8 mouse cellular contexts compared by ENCODE assay signal in genomic region chr11:97440441-97440881, GRCm38 (mm10). TPM values are rescaled to one million over a fixed set of nuclear protein-coding genes. Genes with fewer than 3 reads are reported as not detected.
DNase-seq lines count a peak whose midpoint lies in the region; ATAC-seq lines count a peak whose summit lies in the region.

No protein-coding gene starts in this region.

- H3K27ac ChIP-seq in embryonic facial prominence, embryonic 11.5 days (replicated peaks; ENCODE audit: low read depth, low read length) = peak overlapping the region; percentile 56; the same call in 1 of the 2 replicates
- no peak overlapping the region for H3K27ac ChIP-seq in hindbrain, embryonic 13.5 days

- peak overlapping the region; percentile 56 for H3K4me3 ChIP-seq in embryonic facial prominence, embryonic 11.5 days (ENCODE audit: low read depth, low read length)
- peak overlapping the region; percentile 42 for H3K4me3 ChIP-seq in hindbrain, embryonic 13.5 days

- H3K9ac ChIP-seq in embryonic facial prominence, embryonic 11.5 days (replicated peaks; ENCODE audit: low read length) = peak overlapping the region; percentile 74
- peak overlapping the region; percentile 68 for H3K9ac ChIP-seq in hindbrain, embryonic 13.5 days

- peaks cover 27% of the 10 kb centered on the region for H3K4me1 ChIP-seq in embryonic facial prominence, embryonic 11.5 days (ENCODE audit: control insufficient read depth, insufficient read depth, low read length)
- peaks cover 52% of the 10 kb centered on the region for H3K4me1 ChIP-seq in hindbrain, embryonic 13.5 days (replicated peaks)

- no peaks in the 10 kb centered on the region for H3K9me3 ChIP-seq in embryonic facial prominence, embryonic 11.5 days (replicated peaks; ENCODE audit: control insufficient read depth, low read length)
- no peaks in the 10 kb centered on the region for H3K9me3 ChIP-seq in hindbrain, embryonic 13.5 days

- peaks cover 2% of the 10 kb centered on the region for H3K36me3 ChIP-seq in embryonic facial prominence, embryonic 11.5 days (replicated peaks; ENCODE audit: control insufficient read depth, insufficient read depth, low read depth, low read length)
- H3K36me3 ChIP-seq in hindbrain, embryonic 13.5 days = peaks cover 11% of the 10 kb centered on the region

- DNase-seq in ovary, postnatal 14 days (ENCODE audit: low spot score) = peak; percentile 29
- DNase-seq in ovary, adult 18-20 months (ENCODE audit: low spot score) = no peak
- DNase-seq in embryonic facial prominence, embryonic 11.5 days (ENCODE audit: low spot score) = peak; percentile 60
- DNase-seq in lung, postnatal 36 days = peak; percentile 21
- no peak for DNase-seq in right cerebral cortex, postnatal 36 days (ENCODE audit: low spot score in 2 of 2)
- DNase-seq in cerebellum, adult 11 months = no peak
- no peak for DNase-seq in frontal cortex, postnatal 14 days (ENCODE audit: low spot score in 2 of 2)

- H3K4me2 ChIP-seq in embryonic facial prominence, embryonic 11.5 days (ENCODE audit: low read depth, low read length) = peak overlapping the region; percentile 85
- H3K4me2 ChIP-seq in hindbrain, embryonic 13.5 days = peak overlapping the region; percentile 61

- ATAC-seq in embryonic facial prominence, embryonic 11.5 days (replicated peaks; ENCODE audit: insufficient number of reproducible peaks, low FRiP score, low TSS enrichment, low read depth) = no peak
- ATAC-seq in hindbrain, embryonic 13.5 days (ENCODE audit: low FRiP score) = no peak

- H3K27me3 ChIP-seq in embryonic facial prominence, embryonic 11.5 days (ENCODE audit: control insufficient read depth, insufficient read depth, low read length) = peaks cover 7% of the 10 kb centered on the region; the same call in 1 of the 2 replicates
- peaks cover 66% of the 10 kb centered on the region for H3K27me3 ChIP-seq in hindbrain, embryonic 13.5 days

- WGBS in embryonic facial prominence, embryonic 11.5 days = 2% methylated on average over 34 of the region's 34 CpGs
- 5% methylated on average over 34 of the region's 34 CpGs for WGBS in hindbrain, embryonic 13.5 days

RNA-seq across cellular contexts. Expression of gene Arhgap23, which starts 25.1 kb away (rescaled TPM):
- polyA plus RNA-seq in embryonic facial prominence, embryonic 11.5 days (2014; fragmentation: Nextera tagmentation; extraction: Ambion mirVana) = 3.1 and 4.2 TPM in 2 replicates
- 6.6 and 6.7 TPM in 2 replicates for polyA plus RNA-seq in hindbrain, embryonic 13.5 days (2015; fragmentation: Nextera tagmentation; extraction: Ambion mirVana)

RNA-seq across cellular contexts. Expression of gene 4933428G20Rik, which starts 59.7 kb away (rescaled TPM):
- not detected in 2 replicates for polyA plus RNA-seq in embryonic facial prominence, embryonic 11.5 days (2014; fragmentation: Nextera tagmentation; extraction: Ambion mirVana)
- 0.96 and 1.2 TPM in 2 replicates for polyA plus RNA-seq in hindbrain, embryonic 13.5 days (2015; fragmentation: Nextera tagmentation; extraction: Ambion mirVana)

Comparison
In these comparisons a context has a peak if more than half of its experiments do, and no peak if none do; other contexts are left out.
1. DNase-seq: peak in ovary, postnatal 14 days (single experiment), embryonic facial prominence, embryonic 11.5 days (single experiment) and lung, postnatal 36 days (single experiment); none in ovary, adult 18-20 months (single experiment), right cerebral cortex, postnatal 36 days (0 of 2), cerebellum, adult 11 months (single experiment) and frontal cortex, postnatal 14 days (0 of 2).